ENCODE assay signal across 15 mouse cellular contexts in the genomic region with DNA sequence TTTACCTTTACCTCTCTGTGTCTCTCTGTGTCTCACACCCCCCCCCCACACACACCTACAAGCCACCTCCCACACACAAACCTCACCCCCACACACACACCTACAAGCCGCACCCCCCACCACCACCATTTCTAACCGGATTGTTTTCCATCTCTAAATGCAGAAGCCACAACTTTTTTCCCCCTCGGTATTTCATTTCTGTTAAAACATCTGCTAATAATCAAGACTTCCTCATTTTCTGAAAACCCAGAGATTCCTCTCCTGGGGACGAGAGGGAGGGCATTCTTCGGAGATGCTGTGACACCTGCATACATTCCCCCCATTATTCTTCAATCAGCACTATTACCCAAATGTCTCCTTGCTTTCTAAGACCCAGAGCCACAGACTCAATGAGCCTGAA.
"Had no signal": no experiment of that assay in that cellular context is flagged by ENCODE, and none has a peak within 500 bp of the region (broad histone marks: within the 10 kb centered on the region; RNA-seq: fewer than 3 reads in every experiment).

No protein-coding gene starts in this region.

- H3K4me2 ChIP-seq: liver, embryonic 11.5 days; liver, embryonic 15.5 days; lung, embryonic 14.5 days; neural tube, embryonic 15.5 days had no signal

- H3K27me3 ChIP-seq: neural tube, embryonic 15.5 days had no signal

- H3K9ac ChIP-seq: liver, embryonic 15.5 days; lung, embryonic 14.5 days; neural tube, embryonic 15.5 days had no signal

- H3K27ac ChIP-seq: kidney, postnatal 0 days; layer of hippocampus, adult 2 months; limb, embryonic 10.5 days; liver, embryonic 15.5 days; neural tube, embryonic 15.5 days had no signal

- DNase-seq: kidney, adult 8-10 months; kidney, postnatal 4 days; lung, embryonic 14.5 days; lung, postnatal 10 days; lung, postnatal 4 days; midbrain, embryonic 14.5 days; thymus, adult 18-20 months; thymus, postnatal 14 days had no signal

- H3K36me3 ChIP-seq: limb, embryonic 10.5 days; liver, embryonic 15.5 days; neural tube, embryonic 15.5 days had no signal

- H3K4me3 ChIP-seq: layer of hippocampus, adult 2 months; limb, embryonic 10.5 days; liver, embryonic 15.5 days; myocyte; neural tube, embryonic 15.5 days had no signal

- H3K9me3 ChIP-seq: limb, embryonic 10.5 days; liver, embryonic 15.5 days; neural tube, embryonic 15.5 days had no signal
